Comparison of ENCODE assay signal across 9 mouse cellular contexts in genomic region chr2:27507562-27507961, GRCm38 (mm10). TPM values are rescaled to one million over a fixed set of nuclear protein-coding genes. Genes with fewer than 3 reads are reported as not detected.
DNase-seq lines count a peak whose midpoint lies in the region; ATAC-seq and TF ChIP-seq lines count a peak whose summit lies in the region.
"Had no signal": no experiment of that assay in that cellular context is flagged by ENCODE, and none has a peak within 500 bp of the region (broad histone marks: within the 10 kb centered on the region; RNA-seq: fewer than 3 reads in every experiment).

TSS of gene Brd3 (minus strand) at chr2:27507662.

- no peak within 1 kb of the TSS for H3K9ac ChIP-seq in forebrain, postnatal 0 days
- H3K9ac ChIP-seq in hindbrain, embryonic 14.5 days, result no peak within 1 kb of the TSS
- no peak within 1 kb of the TSS for H3K9ac ChIP-seq in liver, embryonic 16.5 days (ENCODE audit: low read depth, low read length)
- H3K9ac ChIP-seq: liver, embryonic 14.5 days had no signal

- no peak for ATAC-seq in frontal cortex, adult (ENCODE audit: low TSS enrichment)
- ATAC-seq in activated CD4-positive, CD25-positive, alpha-beta regulatory T cell, adult 4 months, result no peak
- ATAC-seq in forebrain, postnatal 0 days, result no peak
- ATAC-seq in hindbrain, embryonic 14.5 days (ENCODE audit: low FRiP score), result no peak
- no peak for ATAC-seq in liver, embryonic 16.5 days (ENCODE audit: low read depth)

- no peaks in the 10 kb centered on the region for H3K9me3 ChIP-seq in forebrain, postnatal 0 days (ENCODE audit: low read length)
- H3K9me3 ChIP-seq in hindbrain, embryonic 14.5 days (ENCODE audit: control insufficient read depth, low read length), result no peaks in the 10 kb centered on the region
- H3K9me3 ChIP-seq in liver, embryonic 16.5 days (replicated peaks; ENCODE audit: control insufficient read depth, low read length), result no peaks in the 10 kb centered on the region

- no peaks in the 10 kb centered on the region for H3K36me3 ChIP-seq in forebrain, postnatal 0 days (ENCODE audit: insufficient read depth)
- H3K36me3 ChIP-seq in hindbrain, embryonic 14.5 days (replicated peaks; ENCODE audit: control insufficient read depth, insufficient read depth), result no peaks in the 10 kb centered on the region
- H3K36me3 ChIP-seq in liver, embryonic 16.5 days (ENCODE audit: control insufficient read depth, insufficient read depth), result no peaks in the 10 kb centered on the region

- no peak within 1 kb of the TSS for H3K4me3 ChIP-seq in forebrain, postnatal 0 days (ENCODE audit: low read depth, low read length)
- H3K4me3 ChIP-seq in hindbrain, embryonic 14.5 days (replicated peaks; ENCODE audit: low read length), result no peak within 1 kb of the TSS
- H3K4me3 ChIP-seq in liver, embryonic 16.5 days (ENCODE audit: low read depth, low read length), result no peak within 1 kb of the TSS

- no peak for DNase-seq in frontal cortex, adult 2 months (ENCODE audit: extremely low spot score in 1 of 2, low spot score in 1 of 2)
- DNase-seq in forebrain, postnatal 0 days, result no peak
- no peak for DNase-seq in hindbrain, embryonic 14.5 days (ENCODE audit: low spot score)
- no peak for DNase-seq in retina, postnatal 1 day
- DNase-seq in thymus, postnatal 4 days, result no peak

- H3K4me1 ChIP-seq in forebrain, postnatal 0 days (ENCODE audit: insufficient read depth), result no peaks in the 10 kb centered on the region
- no peaks in the 10 kb centered on the region for H3K4me1 ChIP-seq in hindbrain, embryonic 14.5 days (replicated peaks; ENCODE audit: control insufficient read depth, insufficient read depth, low read length)
- H3K4me1 ChIP-seq in liver, embryonic 16.5 days (ENCODE audit: control insufficient read depth, low read depth, low read length), result peaks cover 26% of the 10 kb centered on the region

- no peaks in the 10 kb centered on the region for H3K27me3 ChIP-seq in forebrain, postnatal 0 days (ENCODE audit: insufficient read depth, low read length)
- no peaks in the 10 kb centered on the region for H3K27me3 ChIP-seq in hindbrain, embryonic 14.5 days (ENCODE audit: control insufficient read depth, insufficient read depth, low read length)
- no peaks in the 10 kb centered on the region for H3K27me3 ChIP-seq in liver, embryonic 16.5 days (ENCODE audit: control insufficient read depth, insufficient read depth, low read depth, low read length)

- H3K27ac ChIP-seq in forebrain, postnatal 0 days (ENCODE audit: low read depth, low read length), result no peak within 1 kb of the TSS
- H3K27ac ChIP-seq in hindbrain, embryonic 14.5 days, result no peak within 1 kb of the TSS
- H3K27ac ChIP-seq in liver, embryonic 16.5 days (ENCODE audit: low read length), result no peak within 1 kb of the TSS
- H3K27ac ChIP-seq: liver, embryonic 14.5 days had no signal

- TF ChIP-seq CTCF in forebrain, postnatal 0 days (IDR thresholded peaks at IDR 0.05; ENCODE audit: low read depth), result no peak

- 69% methylated on average over 4 of the region's 4 CpGs for WGBS in forebrain, postnatal 0 days
- WGBS in hindbrain, embryonic 14.5 days, result 63% methylated on average over 4 of the region's 4 CpGs
- WGBS in liver, embryonic 16.5 days (ENCODE audit: insufficient replicate concordance), result 64% methylated on average over 4 of the region's 4 CpGs

- H3K4me2 ChIP-seq in forebrain, postnatal 0 days (ENCODE audit: low read depth), result no peak within 1 kb of the TSS
- H3K4me2 ChIP-seq in hindbrain, embryonic 14.5 days (replicated peaks), result no peak within 1 kb of the TSS
- no peak within 1 kb of the TSS for H3K4me2 ChIP-seq in liver, embryonic 16.5 days (ENCODE audit: low read depth, low read length)

RNA-seq across cellular contexts. Expression of gene Brd3, which starts in this region (rescaled TPM):
- 25.8 and 29.6 TPM in 2 replicates for polyA plus RNA-seq in frontal cortex, adult 2 months (2012; rRNA removed)
- 10 to 100 TPM; 27.7 to 43.4 TPM for polyA plus RNA-seq in activated CD4-positive, CD25-positive, alpha-beta regulatory T cell, adult 4 months (2017; shearing (Covaris generic))
- total RNA-seq in forebrain, postnatal 0 days (2014; rRNA removed), result 40.4 and 58.5 TPM in 2 replicates
- 119 and 135 TPM in 2 replicates for polyA plus RNA-seq in forebrain, postnatal 0 days (2015; fragmentation: Nextera tagmentation; extraction: Ambion mirVana)
- 132 and 134 TPM in 2 replicates for polyA plus RNA-seq in hindbrain, embryonic 14.5 days (2014; fragmentation: Nextera tagmentation; extraction: Ambion mirVana)
- polyA plus RNA-seq in liver, embryonic 16.5 days (2015; fragmentation: Nextera tagmentation; extraction: Ambion mirVana), result 21.5 and 24.3 TPM in 2 replicates
